Mouse (Mus musculus) retina, adult 2 months (tissue): ENCODE measurements around the gene Lipo3.
A peak's percentile ranks its signal among the peaks of the same experiment; 100 is the strongest.
"Not testable (repeated sequence)": the region's sequence is repeated elsewhere in the genome, so short reads cannot be mapped to it uniquely, and the experiment has no call there.

Source experiments
- DNase-seq: peaks from one replicate; pipeline ENCODE4 v3.0.0-alpha.2; 2012; ENCODE audit warnings: low read depth, low spot score

Gene Lipo3

GRCm38 (mm10) chr19:33761287-33762086 lies at the start of gene Lipo3:
Gene Lipo3 (minus strand): TSS chr19:33761951.
- not testable (repeated sequence) for DNase-seq

- not testable (repeated sequence) for DNase-seq
Observed at GRCm38 (mm10) chr19:33787359-33787758, 25.6 kb upstream of the Lipo3 start, which contains the start of gene Lipo1. Gene Lipo1 (minus strand): TSS chr19:33787459.

GRCm38 (mm10) chr19:33786576-33787277 lies 25.0 kb upstream of the Lipo3 start:
- no peak for DNase-seq

- DNase-seq, result not testable (repeated sequence)
Observed at GRCm38 (mm10) chr19:33751259-33751658, 10.5 kb downstream of the Lipo3 start, which contains the start of gene Lipo2. Gene Lipo2 (minus strand): TSS chr19:33751359.

- DNase-seq, result not testable (repeated sequence)
Observed at GRCm38 (mm10) chr19:33625152-33625551, 136.6 kb downstream of the Lipo3 start, which contains the start of gene Gm8978. Gene Gm8978 (minus strand): TSS chr19:33625252.

- peak; percentile 59 for DNase-seq
Observed at GRCm38 (mm10) chr19:33589626-33590302, 172.0 kb downstream of the Lipo3 start.

- not testable (repeated sequence) for DNase-seq
Observed at GRCm38 (mm10) chr19:33568551-33568950, 193.2 kb downstream of the Lipo3 start.

GRCm38 (mm10) chr19:33517680-33518079 lies 244.1 kb downstream of the Lipo3 start, which contains the start of gene Lipo4:
Gene Lipo4 (minus strand): TSS chr19:33517780.
- DNase-seq, result no peak
